Mouse (Mus musculus) MEL (cell line): ENCODE measurements around the gene Mcoln3.

Experiments
- CTCF ChIP-seq, 3 experiments: IDR thresholded peaks in 2 of 3; conservative IDR thresholded peaks in 1 of 3; 2 replicates each; pipeline ENCODE4 v1.5.1; 2011 to 2012; ENCODE audit warnings: low read length in 3 of 3, low read depth in 2 of 3, mild to moderate bottlenecking in 2 of 3, improper control_type of control experiment in 1 of 3, inconsistent platforms in 1 of 3, mixed read lengths in 1 of 3, moderate library complexity in 1 of 3; ENCODE audit not compliant: control insufficient read depth in 1 of 3, insufficient read depth in 1 of 3, poor library complexity in 1 of 3, severe bottlenecking in 1 of 3
- EP300 ChIP-seq, 2 experiments: IDR thresholded peaks; 2 replicates each; pipeline ENCODE4 v1.6.1; 2011; ENCODE audit warnings: improper control_type of control experiment in 2 of 2, low read length in 2 of 2, low read depth in 1 of 2, mild to moderate bottlenecking in 1 of 2
- GABPA ChIP-seq: IDR thresholded peaks from 2 replicates; pipeline ENCODE4 v1.6.1; 2012; ENCODE audit warnings: low read depth, mild to moderate bottlenecking, inconsistent platforms, low read length, improper control_type of control experiment, moderate library complexity
- HCFC1 ChIP-seq: IDR thresholded peaks from 2 replicates; pipeline ENCODE4 v1.6.1; 2012; ENCODE audit warnings: low read depth, mild to moderate bottlenecking, inconsistent platforms, low read length, improper control_type of control experiment, moderate library complexity
- POLR2A ChIP-seq, 2 experiments: IDR thresholded peaks; 2 replicates each; pipeline ENCODE4 v1.6.1; 2011 to 2012; ENCODE audit warnings: low read length in 2 of 2, mild to moderate bottlenecking in 2 of 2, control low read depth in 1 of 2, improper control_type of control experiment in 1 of 2, low read depth in 1 of 2, moderate library complexity in 1 of 2; ENCODE audit not compliant: control insufficient read depth in 1 of 2, insufficient read depth in 1 of 2, poor library complexity in 1 of 2
- TAL1 ChIP-seq: IDR thresholded peaks from 2 replicates; pipeline ENCODE4 v1.6.1; 2012; ENCODE audit warnings: mild to moderate bottlenecking, inconsistent platforms, low read length, moderate library complexity, mixed read lengths
- ZMIZ1 ChIP-seq: IDR thresholded peaks from 2 replicates; pipeline ENCODE4 v1.6.1; 2012; ENCODE audit warnings: low read depth, mild to moderate bottlenecking, inconsistent platforms, low read length, improper control_type of control experiment, moderate library complexity

GRCm38 (mm10) chr3:146149156-146150057, 32.2 kb downstream of the Mcoln3 start, which contains the start of gene Mcoln2:
- TF ChIP-seq HCFC1 (no peak), ZMIZ1 (no peak), POLR2A (IDR thresholded peaks at IDR 0.05; ENCODE audit: control insufficient read depth in 1 of 2, insufficient read depth in 1 of 2, low read depth in 1 of 2, low read length in 2 of 2, poor library complexity in 1 of 2) (no peak), EP300 (IDR thresholded peaks at IDR 0.05; ENCODE audit: low read depth in 1 of 2, low read length in 2 of 2) (no peak), TAL1 (no peak), CTCF (IDR thresholded peaks at IDR 0.05 in 2 of 3, conservative IDR thresholded peaks at IDR 0.05 in 1 of 3; ENCODE audit: control insufficient read depth in 1 of 3, insufficient read depth in 1 of 3, low read depth in 2 of 3, low read length in 3 of 3, poor library complexity in 1 of 3, severe bottlenecking in 1 of 3) (no peak), GABPA (no peak)
